Comparison of ENCODE assay signal across 8 mouse cellular contexts in genomic region chr12:100724182-100724581, GRCm38 (mm10). TPM values are rescaled to one million over a fixed set of nuclear protein-coding genes. Genes with fewer than 3 reads are reported as not detected.
DNase-seq lines count a peak whose midpoint lies in the region; ATAC-seq and TF ChIP-seq lines count a peak whose summit lies in the region.

No protein-coding gene starts in this region.

- no peaks in the 10 kb centered on the region for H3K27me3 ChIP-seq in heart, embryonic 14.5 days (ENCODE audit: control insufficient read depth, insufficient read depth, low read length)
- H3K27me3 ChIP-seq in G1E (ENCODE audit: insufficient read depth, low read length) = no peaks in the 10 kb centered on the region
- H3K27me3 ChIP-seq in hindbrain, embryonic 11.5 days (ENCODE audit: control insufficient read depth, insufficient read depth, low read length) = no peaks in the 10 kb centered on the region

- H3K4me1 ChIP-seq in heart, embryonic 14.5 days (ENCODE audit: control insufficient read depth in 2 of 2, insufficient read depth in 2 of 2, low read length in 2 of 2) = peaks cover 0 to 10% of the 10 kb centered on the region in 2 experiments; a peak in 3 of 4 replicates
- H3K4me1 ChIP-seq in G1E (ENCODE audit: insufficient read depth, low read depth, low read length) = peaks cover 63% of the 10 kb centered on the region
- no peaks in the 10 kb centered on the region for H3K4me1 ChIP-seq in hindbrain, embryonic 11.5 days (replicated peaks; ENCODE audit: control insufficient read depth, insufficient read depth, low read length)

- no peaks in the 10 kb centered on the region for H3K36me3 ChIP-seq in heart, embryonic 14.5 days (ENCODE audit: control insufficient read depth, insufficient read depth, low read length)
- H3K36me3 ChIP-seq in G1E (replicated peaks) = peaks cover 12% of the 10 kb centered on the region
- H3K36me3 ChIP-seq in hindbrain, embryonic 11.5 days (ENCODE audit: control insufficient read depth, insufficient read depth, low read length) = no peaks in the 10 kb centered on the region

- H3K4me2 ChIP-seq in heart, embryonic 14.5 days (ENCODE audit: low read length) = peak overlapping the region; percentile 75
- peak overlapping the region; percentile 52 for H3K4me2 ChIP-seq in hindbrain, embryonic 11.5 days (replicated peaks; ENCODE audit: low read depth, low read length)

- no peak for ATAC-seq in heart, embryonic 14.5 days (ENCODE audit: insufficient number of reproducible peaks, insufficient read depth, low FRiP score, low read depth)
- no peak for ATAC-seq in G1E (ENCODE audit: extremely low read depth, insufficient number of reproducible peaks, low FRiP score, poor library complexity, severe bottlenecking)
- ATAC-seq in hindbrain, embryonic 11.5 days (ENCODE audit: low FRiP score) = no peak; the same call in 1 of the 2 replicates

- no peaks in the 10 kb centered on the region for H3K9me3 ChIP-seq in heart, embryonic 14.5 days (ENCODE audit: control insufficient read depth, low read length)
- peaks cover 2% of the 10 kb centered on the region for H3K9me3 ChIP-seq in G1E (replicated peaks)
- no peaks in the 10 kb centered on the region for H3K9me3 ChIP-seq in hindbrain, embryonic 11.5 days (ENCODE audit: control insufficient read depth, low read length)

- H3K27ac ChIP-seq in heart, embryonic 14.5 days (replicated peaks in 1 of 2; ENCODE audit: control insufficient read depth in 1 of 2, insufficient read depth in 1 of 2, low read depth in 2 of 2, low read length in 2 of 2) = peak overlapping the region; percentile 17 to 90; a peak in 3 of 4 replicates
- H3K27ac ChIP-seq in hindbrain, embryonic 11.5 days (ENCODE audit: low read depth, low read length) = peak overlapping the region; percentile 88

- intact Hi-C loops in heart, postnatal 10 days (cut with DNase I) = loop anchor here (1.0 to 10.0 kb wide), 3 partner anchors 55 to 559 kb away; partner anchors contain the start of gene Dglucy

- DNase-seq in heart, postnatal 10 days = no peak
- no peak for DNase-seq in G1E (ENCODE audit: low spot score)
- no peak for DNase-seq in hindbrain, embryonic 11.5 days (ENCODE audit: low spot score)
- DNase-seq in lung, postnatal 14 days = peak; percentile 1
- DNase-seq in urinary bladder, postnatal 10 days (ENCODE audit: low spot score) = no peak
- DNase-seq in right cerebral cortex, postnatal 10 days (ENCODE audit: low spot score in 2 of 2) = no peak
- DNase-seq in ovary, adult 18-20 months (ENCODE audit: low spot score) = no peak

- H3K4me3 ChIP-seq in heart, embryonic 14.5 days (ENCODE audit: control insufficient read depth in 1 of 2, insufficient read depth in 1 of 2, low read depth in 1 of 2, low read length in 2 of 2) = peak overlapping the region; percentile 54 to 95
- peak overlapping the region; percentile 86 for H3K4me3 ChIP-seq in G1E (ENCODE audit: low read depth, low read length)
- H3K4me3 ChIP-seq in hindbrain, embryonic 11.5 days (ENCODE audit: low read depth, low read length) = peak overlapping the region; percentile 61

- 0% methylated on average over 8 of the region's 8 CpGs for WGBS in heart, embryonic 14.5 days
- WGBS in hindbrain, embryonic 11.5 days = 1% methylated on average over 8 of the region's 8 CpGs

- TF ChIP-seq CTCF in G1E (IDR thresholded peaks at IDR 0.05; ENCODE audit: low read depth, low read length) = no peak

- H3K9ac ChIP-seq in heart, embryonic 14.5 days (ENCODE audit: low read length) = peak overlapping the region; percentile 67
- peak overlapping the region; percentile 65 for H3K9ac ChIP-seq in hindbrain, embryonic 11.5 days (ENCODE audit: low read depth, low read length)

RNA-seq across cellular contexts. Expression of gene Rps6ka5, which starts 2.6 kb away (rescaled TPM):
- 5.6 and 5.8 TPM in 2 replicates for polyA plus RNA-seq in heart, embryonic 14.5 days (2014; fragmentation: Nextera tagmentation; extraction: Ambion mirVana)
- total RNA-seq in heart, postnatal 10 days (2021) = 10 to 100 TPM; 13.0 to 13.7 TPM
- total RNA-seq in G1E (2014; fragmentation: Nextera tagmentation) (41.5 and 43.2 TPM in 2 replicates), G1E (2017) (52.2 TPM in 2 replicates)
- 10.9 and 12.6 TPM in 2 replicates for polyA plus RNA-seq in G1E (2012)
- 3.3 and 5.6 TPM in 2 replicates for polyA plus RNA-seq in hindbrain, embryonic 11.5 days (2014; fragmentation: Nextera tagmentation; extraction: Ambion mirVana)

RNA-seq across cellular contexts. Expression of gene Dglucy, which starts 54.7 kb away (rescaled TPM):
- polyA plus RNA-seq in heart, embryonic 14.5 days (2014; fragmentation: Nextera tagmentation; extraction: Ambion mirVana) = 4.8 and 5.9 TPM in 2 replicates
- total RNA-seq in heart, postnatal 10 days (2021) = 10 to 100 TPM; 23.5 to 25.8 TPM
- total RNA-seq in G1E (2014; fragmentation: Nextera tagmentation) (not detected in 2 replicates), G1E (2017) (0.12 and 0.27 TPM in 2 replicates)
- polyA plus RNA-seq in G1E (2012) = 0.06 and 0.09 TPM in 2 replicates
- 0.57 TPM in 2 replicates for polyA plus RNA-seq in hindbrain, embryonic 11.5 days (2014; fragmentation: Nextera tagmentation; extraction: Ambion mirVana)
